Mouse (Mus musculus) heart, embryonic 15.5 days (tissue): ENCODE data around the gene Parp3. TPM values are rescaled to one million over a fixed set of nuclear protein-coding genes. Genes with fewer than 3 reads are reported as not detected.

Experiments used
- ATAC-seq: fragments of 200-750 bp; cut with Nextera tagmentation; replicated peaks from 2 replicates; pipeline ENCODE4 v1.8.0; 2017; ENCODE audit warnings: low read depth, moderate TSS enrichment; ENCODE audit not compliant: insufficient number of reproducible peaks, insufficient read depth, low FRiP score
- H3K27ac ChIP-seq: fragments of 300-500 bp; sonication (generic); 2 replicates; pipeline ENCODE4 v1.5.1; 2015; ENCODE audit warnings: mild to moderate bottlenecking, inconsistent platforms
- H3K27me3 ChIP-seq: fragments of 300-500 bp; sonication (generic); 2 replicates; pipeline ENCODE4 v1.6.1; 2015; ENCODE audit warnings: inconsistent platforms
- H3K36me3 ChIP-seq: fragments of 300-500 bp; sonication (generic); 2 replicates; pipeline ENCODE4 v1.6.1; 2015; ENCODE audit warnings: mild to moderate bottlenecking, inconsistent platforms
- H3K4me1 ChIP-seq: fragments of 300-500 bp; sonication (generic); replicated peaks from 2 replicates; pipeline ENCODE4 v1.6.1; 2015; ENCODE audit warnings: inconsistent platforms
- H3K4me2 ChIP-seq: fragments of 300-500 bp; sonication (generic); 2 replicates; pipeline ENCODE4 v1.6.1; 2015; ENCODE audit warnings: inconsistent platforms, mild to moderate bottlenecking, moderate library complexity
- H3K4me3 ChIP-seq: fragments of 300-500 bp; sonication (generic); 2 replicates; pipeline ENCODE4 v1.5.1; 2015; ENCODE audit warnings: mild to moderate bottlenecking, inconsistent platforms
- H3K9ac ChIP-seq: fragments of 300-500 bp; sonication (generic); 2 replicates; pipeline ENCODE4 v1.6.1; 2015; ENCODE audit warnings: mild to moderate bottlenecking, inconsistent platforms
- H3K9me3 ChIP-seq: fragments of 300-500 bp; sonication (generic); replicated peaks from 2 replicates; pipeline ENCODE4 v1.6.1; 2016; ENCODE audit warnings: inconsistent platforms
- WGBS: fragments of 180-500 bp; shearing (Covaris S2); methylation state at CpG from one replicate; pipeline ENCODE4 v1.1.7; 2015; ENCODE audit warnings: mixed read lengths; 5-methylcytosine and 5-hydroxymethylcytosine counted together
- polyA plus RNA-seq: library from polyadenylated mRNA; unstranded; fragments of >200 nt; fragmentation: Nextera tagmentation; extraction: Ambion mirVana; gene quantifications from 2 replicates; pipeline ENCODE4 v1.2.1, GENCODE M21; 2015

Gene Parp3
- polyA plus RNA-seq, 1 experiment from 2014 or later = 1.9 TPM

GRCm38 (mm10) chr9:106456325-106457162 lies 20.2 kb downstream of the Parp3 start:
- Histone ChIP-seq H3K4me3 (0 out of 2 replicates have a peak overlapping the region, but pooled peaks have one; percentile 4), H3K27ac (peak overlapping the region; percentile 62), H3K27me3 (no peaks in the 10 kb centered on the region), H3K9ac (peak overlapping the region; percentile 32; the same call in 1 of the 2 replicates), H3K4me1 (peaks cover 62% of the 10 kb centered on the region), H3K9me3 (no peaks in the 10 kb centered on the region), H3K4me2 (peak overlapping the region; percentile 95), H3K36me3 (peaks cover 14% of the 10 kb centered on the region)
- WGBS = 36% methylated on average over 15 of the region's 15 CpGs
- no peak for ATAC-seq

GRCm38 (mm10) chr9:106454888-106455681 lies 21.7 kb downstream of the Parp3 start:
- ATAC-seq = no peak
- WGBS = 3% methylated on average over 17 of the region's 17 CpGs
- Histone ChIP-seq H3K4me2 (peak overlapping the region; percentile 95), H3K36me3 (peaks cover 3% of the 10 kb centered on the region), H3K27ac (peak overlapping the region; percentile 91), H3K9me3 (no peaks in the 10 kb centered on the region), H3K4me3 (peak overlapping the region; percentile 76), H3K4me1 (peaks cover 71% of the 10 kb centered on the region), H3K27me3 (no peaks in the 10 kb centered on the region), H3K9ac (peak overlapping the region; percentile 79)

- Histone ChIP-seq H3K4me1 (peaks cover 75% of the 10 kb centered on the region), H3K27me3 (no peaks in the 10 kb centered on the region), H3K27ac (peak overlapping the region; percentile 91), H3K4me3 (peak overlapping the region; percentile 76), H3K36me3 (no peaks in the 10 kb centered on the region), H3K4me2 (peak overlapping the region; percentile 95), H3K9ac (peak overlapping the region; percentile 79), H3K9me3 (no peaks in the 10 kb centered on the region)
- ATAC-seq = no peak; the same call in 1 of the 2 replicates
- WGBS = 4% methylated on average over 14 of the region's 20 CpGs
Observed at GRCm38 (mm10) chr9:106454071-106454761, 22.5 kb downstream of the Parp3 start.

GRCm38 (mm10) chr9:106453271-106454070 lies 23.3 kb downstream of the Parp3 start, which contains the start of gene Pcbp4:
Pcbp4 (plus strand) TSS chr9:106453291.
- Histone ChIP-seq H3K4me2 (peak within 1 kb of the TSS; percentile 95), H3K27me3 (no peaks in the 10 kb centered on the region), H3K4me3 (peak within 1 kb of the TSS; percentile 76), H3K27ac (peak within 1 kb of the TSS; percentile 91), H3K36me3 (no peaks in the 10 kb centered on the region), H3K4me1 (peaks cover 80% of the 10 kb centered on the region), H3K9me3 (no peaks in the 10 kb centered on the region), H3K9ac (peak within 1 kb of the TSS; percentile 79)
- peak; percentile 72 for ATAC-seq
- under 1% methylated on average over 44 of the region's 74 CpGs for WGBS

- Histone ChIP-seq H3K9me3 (no peaks in the 10 kb centered on the region), H3K27ac (peak overlapping the region; percentile 91)
- no peak for ATAC-seq
Observed at GRCm38 (mm10) chr9:106452821-106453220, 23.9 kb downstream of the Parp3 start.

GRCm38 (mm10) chr9:106452351-106452750 lies 24.4 kb downstream of the Parp3 start:
- no peaks in the 10 kb centered on the region for H3K36me3 ChIP-seq
- H3K27me3 ChIP-seq = no peaks in the 10 kb centered on the region
- H3K4me2 ChIP-seq = peak overlapping the region; percentile 95; the same call in 1 of the 2 replicates
- H3K27ac ChIP-seq = no peak overlapping the region
- peaks cover 79% of the 10 kb centered on the region for H3K4me1 ChIP-seq
- no peak for ATAC-seq
- H3K9ac ChIP-seq = no peak overlapping the region
- WGBS = 41% methylated on average over 6 of the region's 6 CpGs
- H3K4me3 ChIP-seq = no peak overlapping the region
- H3K9me3 ChIP-seq = no peaks in the 10 kb centered on the region

More at GRCm38 (mm10) chr9:106452821-106453220, 23.9 kb downstream of the Parp3 start:
- Histone ChIP-seq H3K4me3 (peak overlapping the region; percentile 76), H3K36me3 (no peaks in the 10 kb centered on the region), H3K4me2 (peak overlapping the region; percentile 95), H3K27me3 (no peaks in the 10 kb centered on the region), H3K9ac (0 out of 2 replicates have a peak overlapping the region, but pooled peaks have one; percentile 7), H3K4me1 (peaks cover 79% of the 10 kb centered on the region)
- 7% methylated on average over 7 of the region's 7 CpGs for WGBS

GRCm38 (mm10) chr9:106451899-106452298 lies 24.9 kb downstream of the Parp3 start:
- no peak overlapping the region for H3K4me3 ChIP-seq
- no peaks in the 10 kb centered on the region for H3K9me3 ChIP-seq
- no peaks in the 10 kb centered on the region for H3K36me3 ChIP-seq
- no peaks in the 10 kb centered on the region for H3K27me3 ChIP-seq
- no peak overlapping the region for H3K9ac ChIP-seq
- no peak overlapping the region for H3K27ac ChIP-seq
- 51% methylated on average over 2 of the region's 2 CpGs for WGBS
- no peak overlapping the region for H3K4me2 ChIP-seq
- no peak for ATAC-seq
- peaks cover 75% of the 10 kb centered on the region for H3K4me1 ChIP-seq

- Histone ChIP-seq H3K4me1 (peaks cover 72% of the 10 kb centered on the region), H3K27ac (no peak overlapping the region), H3K9ac (no peak overlapping the region), H3K4me3 (no peak overlapping the region), H3K36me3 (no peaks in the 10 kb centered on the region), H3K4me2 (no peak overlapping the region), H3K9me3 (no peaks in the 10 kb centered on the region), H3K27me3 (no peaks in the 10 kb centered on the region)
- ATAC-seq = no peak
- WGBS = 71% methylated on average over 11 of the region's 11 CpGs
Observed at GRCm38 (mm10) chr9:106451298-106451697, 25.5 kb downstream of the Parp3 start.

GRCm38 (mm10) chr9:106450661-106451060 lies 26.1 kb downstream of the Parp3 start:
- Histone ChIP-seq H3K4me3 (no peak overlapping the region), H3K27me3 (no peaks in the 10 kb centered on the region), H3K9ac (no peak overlapping the region), H3K9me3 (no peaks in the 10 kb centered on the region), H3K4me2 (peak overlapping the region; percentile 21), H3K27ac (peak overlapping the region; percentile 59), H3K36me3 (no peaks in the 10 kb centered on the region), H3K4me1 (peaks cover 66% of the 10 kb centered on the region)
- ATAC-seq = no peak
- WGBS = 13% methylated on average over 9 of the region's 9 CpGs

- Histone ChIP-seq H3K4me3 (no peak overlapping the region), H3K4me2 (peak overlapping the region; percentile 21; the same call in 1 of the 2 replicates), H3K27me3 (no peaks in the 10 kb centered on the region), H3K27ac (0 out of 2 replicates have a peak overlapping the region, but pooled peaks have one; percentile 59), H3K4me1 (peaks cover 59% of the 10 kb centered on the region), H3K36me3 (no peaks in the 10 kb centered on the region), H3K9me3 (no peaks in the 10 kb centered on the region), H3K9ac (no peak overlapping the region)
- no peak for ATAC-seq
- WGBS = 88% methylated on average over 8 of the region's 8 CpGs
Observed at GRCm38 (mm10) chr9:106449947-106450346, 26.8 kb downstream of the Parp3 start.
